Mouse (Mus musculus) G1E-ER4 (cell line): ENCODE data around the gene Cnr2. TPM values are rescaled to one million over a fixed set of nuclear protein-coding genes. Genes with fewer than 3 reads are reported as not detected.

Source experiments
- GATA1 ChIP-seq: IDR thresholded peaks from one replicate; pipeline ENCODE4 v1.8.0; 2012; ENCODE audit warnings: low read length, inconsistent platforms
- polyA plus RNA-seq: library from polyadenylated mRNA; stranded (reverse); fragments of >175 nt; gene quantifications from 2 replicates; pipeline ENCODE4 v1.2.3, GENCODE M21; 2012

The Cnr2 gene
- polyA plus RNA-seq, 1 experiment, result 2.2 TPM

- no peak for TF ChIP-seq GATA1
Measured at GRCm38 (mm10) chr4:135873526-135874202, 21.5 kb upstream of the Cnr2 start, which contains the start of gene Pnrc2. TSS of gene Pnrc2 (minus strand) at chr4:135873850.

GRCm38 (mm10) chr4:135874564-135875535 is 20.3 kb upstream of the Cnr2 start:
- no peak for TF ChIP-seq GATA1

GRCm38 (mm10) chr4:135875546-135875945 is 19.6 kb upstream of the Cnr2 start:
- no peak for TF ChIP-seq GATA1

- TF ChIP-seq GATA1, result no peak
Measured at GRCm38 (mm10) chr4:135875991-135876582, 19.1 kb upstream of the Cnr2 start.

- TF ChIP-seq GATA1, result no peak
Measured at GRCm38 (mm10) chr4:135876583-135877020, 18.6 kb upstream of the Cnr2 start.

GRCm38 (mm10) chr4:135877742-135878141 is 17.5 kb upstream of the Cnr2 start:
- TF ChIP-seq GATA1, result no peak

- TF ChIP-seq GATA1, result no peak
Measured at GRCm38 (mm10) chr4:135879021-135879420, 16.2 kb upstream of the Cnr2 start.

- TF ChIP-seq GATA1, result no peak
Measured at GRCm38 (mm10) chr4:135880018-135880417, 15.2 kb upstream of the Cnr2 start.

- TF ChIP-seq GATA1, result no peak
Measured at GRCm38 (mm10) chr4:135880576-135880975, 14.6 kb upstream of the Cnr2 start.

GRCm38 (mm10) chr4:135882023-135882422 is 13.2 kb upstream of the Cnr2 start:
- no peak for TF ChIP-seq GATA1

GRCm38 (mm10) chr4:135883401-135883851 is 11.8 kb upstream of the Cnr2 start:
- TF ChIP-seq GATA1, result no peak

GRCm38 (mm10) chr4:135883881-135884516 is 11.2 kb upstream of the Cnr2 start:
- TF ChIP-seq GATA1, result no peak

- TF ChIP-seq GATA1, result no peak
Measured at GRCm38 (mm10) chr4:135884531-135884930, 10.7 kb upstream of the Cnr2 start.

GRCm38 (mm10) chr4:135885676-135886075 is 9.5 kb upstream of the Cnr2 start:
- TF ChIP-seq GATA1, result no peak

GRCm38 (mm10) chr4:135886184-135886583 is 9.0 kb upstream of the Cnr2 start:
- no peak for TF ChIP-seq GATA1
